Mouse (Mus musculus): ENCODE results near the gene Stac3. TPM values are rescaled to one million over a fixed set of nuclear protein-coding genes. Genes with fewer than 3 reads are reported as not detected.

The Stac3 gene
- not detected in 2 replicates for polyA plus RNA-seq (2012; ENCODE audit: insufficient read depth, insufficient read length, low replicate concordance, missing spikeins)

GRCm38 (mm10) chr10:127500894-127501893 is at the start of gene Stac3:
TSS of gene Stac3 (plus strand) at chr10:127501686.
- H3K4me3 ChIP-seq (ENCODE audit: insufficient read depth, low read depth, low read length) = no peak within 1 kb of the TSS
- WGBS = 77% methylated on average over 13 of the region's 13 CpGs
- peaks cover 14% of the 10 kb centered on the region for H3K4me1 ChIP-seq (ENCODE audit: control insufficient read depth, insufficient read depth, low read length)
- TF ChIP-seq POLR2A (IDR thresholded peaks at IDR 0.05; ENCODE audit: insufficient read depth, low read depth, low read length) = no peak
- no peak for TF ChIP-seq CTCF (IDR thresholded peaks at IDR 0.05; ENCODE audit: insufficient read depth, low read depth, low read length)
- H3K27ac ChIP-seq (ENCODE audit: insufficient read depth, low read depth, low read length) = no peak within 1 kb of the TSS

- 96% methylated on average over 1 of the region's 1 CpGs for WGBS
- H3K4me3 ChIP-seq (ENCODE audit: insufficient read depth, low read depth, low read length) = no peak overlapping the region
- TF ChIP-seq CTCF (IDR thresholded peaks at IDR 0.05; ENCODE audit: insufficient read depth, low read depth, low read length) (no peak), POLR2A (IDR thresholded peaks at IDR 0.05; ENCODE audit: insufficient read depth, low read depth, low read length) (no peak)
- H3K27ac ChIP-seq (ENCODE audit: insufficient read depth, low read depth, low read length) = no peak overlapping the region
- no peaks in the 10 kb centered on the region for H3K4me1 ChIP-seq (ENCODE audit: control insufficient read depth, insufficient read depth, low read length)
Observed at GRCm38 (mm10) chr10:127453701-127454100, 47.8 kb upstream of the Stac3 start.

- whole genome bisulfite sequencing = 71% methylated on average over 5 of the region's 5 CpGs
- no peak overlapping the region for H3K27ac ChIP-seq (ENCODE audit: insufficient read depth, low read depth, low read length)
- H3K4me1 ChIP-seq (ENCODE audit: control insufficient read depth, insufficient read depth, low read length) = no peaks in the 10 kb centered on the region
- TF ChIP-seq POLR2A (IDR thresholded peaks at IDR 0.05; ENCODE audit: insufficient read depth, low read depth, low read length) (no peak), CTCF (IDR thresholded peaks at IDR 0.05; ENCODE audit: insufficient read depth, low read depth, low read length) (no peak)
- no peak overlapping the region for H3K4me3 ChIP-seq (ENCODE audit: insufficient read depth, low read depth, low read length)
Observed at GRCm38 (mm10) chr10:127462411-127463096, 38.9 kb upstream of the Stac3 start.

- TF ChIP-seq POLR2A (IDR thresholded peaks at IDR 0.05; ENCODE audit: insufficient read depth, low read depth, low read length) (no peak), CTCF (IDR thresholded peaks at IDR 0.05; ENCODE audit: insufficient read depth, low read depth, low read length) (no peak)
- Histone ChIP-seq H3K4me1 (ENCODE audit: control insufficient read depth, insufficient read depth, low read length) (no peaks in the 10 kb centered on the region), H3K27ac (ENCODE audit: insufficient read depth, low read depth, low read length) (no peak overlapping the region), H3K4me3 (ENCODE audit: insufficient read depth, low read depth, low read length) (no peak overlapping the region)
- WGBS = 78% methylated on average over 15 of the region's 15 CpGs
Observed at GRCm38 (mm10) chr10:127471281-127471988, 30.1 kb upstream of the Stac3 start.

GRCm38 (mm10) chr10:127472722-127473121 is 28.8 kb upstream of the Stac3 start:
- WGBS = 88% methylated on average over 9 of the region's 9 CpGs
- H3K4me3 ChIP-seq (ENCODE audit: insufficient read depth, low read depth, low read length) = no peak overlapping the region
- TF ChIP-seq CTCF (IDR thresholded peaks at IDR 0.05; ENCODE audit: insufficient read depth, low read depth, low read length) (no peak), POLR2A (IDR thresholded peaks at IDR 0.05; ENCODE audit: insufficient read depth, low read depth, low read length) (no peak)
- no peaks in the 10 kb centered on the region for H3K4me1 ChIP-seq (ENCODE audit: control insufficient read depth, insufficient read depth, low read length)
- no peak overlapping the region for H3K27ac ChIP-seq (ENCODE audit: insufficient read depth, low read depth, low read length)

- WGBS = over 99% methylated on average over 4 of the region's 4 CpGs
- no peaks in the 10 kb centered on the region for H3K4me1 ChIP-seq (ENCODE audit: control insufficient read depth, insufficient read depth, low read length)
Observed at GRCm38 (mm10) chr10:127475175-127475574, 26.3 kb upstream of the Stac3 start.

GRCm38 (mm10) chr10:127476541-127476940 is 24.9 kb upstream of the Stac3 start:
- Histone ChIP-seq H3K27ac (ENCODE audit: insufficient read depth, low read depth, low read length) (no peak overlapping the region), H3K4me1 (ENCODE audit: control insufficient read depth, insufficient read depth, low read length) (peaks cover 12% of the 10 kb centered on the region), H3K4me3 (ENCODE audit: insufficient read depth, low read depth, low read length) (no peak overlapping the region)
- TF ChIP-seq CTCF (IDR thresholded peaks at IDR 0.05; ENCODE audit: insufficient read depth, low read depth, low read length) = no peak
- TF ChIP-seq POLR2A (IDR thresholded peaks at IDR 0.05; ENCODE audit: insufficient read depth, low read depth, low read length) = no peak
- 84% methylated on average over 3 of the region's 3 CpGs for WGBS

More at GRCm38 (mm10) chr10:127475175-127475574, 26.3 kb upstream of the Stac3 start:
- Histone ChIP-seq H3K27ac (ENCODE audit: insufficient read depth, low read depth, low read length) (no peak overlapping the region), H3K4me3 (ENCODE audit: insufficient read depth, low read depth, low read length) (no peak overlapping the region)
- no peak for TF ChIP-seq POLR2A (IDR thresholded peaks at IDR 0.05; ENCODE audit: insufficient read depth, low read depth, low read length)
- TF ChIP-seq CTCF (IDR thresholded peaks at IDR 0.05; ENCODE audit: insufficient read depth, low read depth, low read length) = no peak

GRCm38 (mm10) chr10:127477301-127477700 is 24.2 kb upstream of the Stac3 start:
- H3K4me1 ChIP-seq (ENCODE audit: control insufficient read depth, insufficient read depth, low read length) = peaks cover 16% of the 10 kb centered on the region
- WGBS = 83% methylated on average over 7 of the region's 7 CpGs
- no peak for TF ChIP-seq CTCF (IDR thresholded peaks at IDR 0.05; ENCODE audit: insufficient read depth, low read depth, low read length)
- TF ChIP-seq POLR2A (IDR thresholded peaks at IDR 0.05; ENCODE audit: insufficient read depth, low read depth, low read length) = no peak

More at GRCm38 (mm10) chr10:127477301-127477700, 24.2 kb upstream of the Stac3 start:
- H3K4me3 ChIP-seq (ENCODE audit: insufficient read depth, low read depth, low read length) = no peak overlapping the region
- H3K27ac ChIP-seq (ENCODE audit: insufficient read depth, low read depth, low read length) = no peak overlapping the region
